Comparison of ENCODE assay signal across 12 mouse cellular contexts in the genomic region with DNA sequence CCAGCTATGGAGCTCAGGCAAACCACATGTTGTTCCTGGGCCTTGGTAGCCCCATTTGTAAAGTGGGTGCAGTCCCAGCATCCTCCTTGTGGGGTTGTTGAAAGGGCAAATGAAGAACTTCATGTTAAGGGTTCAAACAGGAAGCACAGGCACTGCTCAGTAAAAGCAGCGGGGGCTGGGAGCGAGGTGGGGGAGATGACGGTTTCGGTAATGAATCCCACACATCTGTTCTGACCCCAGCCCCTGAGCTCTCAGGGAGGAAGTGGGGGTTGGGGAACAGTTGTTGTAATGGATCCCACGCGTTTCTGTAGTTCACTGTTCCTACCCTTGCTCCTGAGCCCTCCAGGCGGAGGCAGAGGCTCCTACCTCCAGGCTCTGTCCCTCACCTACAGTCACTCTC. TPM values are rescaled to one million over a fixed set of nuclear protein-coding genes. Genes with fewer than 3 reads are reported as not detected.
A peak's percentile ranks its signal among the peaks of the same experiment; 100 is the strongest.
DNase-seq lines count a peak whose midpoint lies in the region; ATAC-seq and TF ChIP-seq lines count a peak whose summit lies in the region.
"Had no signal": no experiment of that assay in that cellular context is flagged by ENCODE, and none has a peak within 500 bp of the region (broad histone marks: within the 10 kb centered on the region; RNA-seq: fewer than 3 reads in every experiment).

No protein-coding gene starts in this region.

- peaks cover 99% of the 10 kb centered on the region for H3K36me3 ChIP-seq in erythroblast, embryonic 14.5 days (ENCODE audit: control insufficient read depth)
- H3K36me3 ChIP-seq in limb, embryonic 13.5 days = no peaks in the 10 kb centered on the region
- peaks cover 7% of the 10 kb centered on the region for H3K36me3 ChIP-seq in spleen, adult 2 months (ENCODE audit: control insufficient read depth, insufficient read depth, low read length)

- peaks cover 97% of the 10 kb centered on the region for H3K4me1 ChIP-seq in erythroblast, embryonic 14.5 days (ENCODE audit: control insufficient read depth)
- H3K4me1 ChIP-seq in limb, embryonic 13.5 days = peaks cover 43% of the 10 kb centered on the region
- H3K4me1 ChIP-seq in spleen, adult 2 months (ENCODE audit: control insufficient read depth, insufficient read depth, insufficient read length) = peaks cover 22% of the 10 kb centered on the region

- H3K27me3 ChIP-seq in erythroblast, embryonic 14.5 days (ENCODE audit: control insufficient read depth) = peaks cover 5% of the 10 kb centered on the region; the same call in 1 of the 2 replicates
- H3K27me3 ChIP-seq in limb, embryonic 13.5 days = peaks cover 16% of the 10 kb centered on the region; the same call in 1 of the 2 replicates
- H3K27me3 ChIP-seq in spleen, adult 2 months (ENCODE audit: control insufficient read depth, insufficient read depth, low read length) = no peaks in the 10 kb centered on the region

- no peak for TF ChIP-seq CTCF in spleen, adult 2 months (IDR thresholded peaks at IDR 0.05; ENCODE audit: extremely low read depth, insufficient read depth, insufficient read length, insufficient replicate concordance)

- no peak for TF ChIP-seq POLR2A in spleen, adult 2 months (IDR thresholded peaks at IDR 0.05; ENCODE audit: low read depth, low read length)

- WGBS in limb, embryonic 13.5 days = 6% methylated on average over 7 of the region's 7 CpGs
- 30% methylated on average over 7 of the region's 7 CpGs for WGBS in spleen, adult 2 months

- H3K4me3 ChIP-seq in erythroblast, embryonic 14.5 days (replicated peaks) = peak overlapping the region; percentile 5
- H3K4me3 ChIP-seq in limb, embryonic 13.5 days = no peak overlapping the region
- H3K4me3 ChIP-seq in spleen, adult 2 months (ENCODE audit: extremely low read depth, insufficient read depth, insufficient read length) = no peak overlapping the region

- peak overlapping the region; percentile 23; the same call in 1 of the 2 replicates for H3K4me2 ChIP-seq in limb, embryonic 13.5 days (replicated peaks)

- H3K9ac ChIP-seq in limb, embryonic 13.5 days = 0 out of 2 replicates have a peak overlapping the region, but pooled peaks have one; percentile 2

- H3K27ac ChIP-seq in limb, embryonic 13.5 days = no peak overlapping the region; the same call in none of the 2 replicates
- H3K27ac ChIP-seq in spleen, adult 2 months (ENCODE audit: insufficient read depth, low read length) = peak overlapping the region; percentile 63

- no peaks in the 10 kb centered on the region for H3K9me3 ChIP-seq in erythroblast, embryonic 14.5 days (ENCODE audit: control insufficient read depth, low read length)
- no peaks in the 10 kb centered on the region for H3K9me3 ChIP-seq in limb, embryonic 13.5 days

- DNase-seq in T-cell, adult 2 months (ENCODE audit: low spot score) = peak; percentile 72
- DNase-seq in spleen, adult 2 months (ENCODE audit: low read depth in 1 of 2, low spot score in 2 of 2) = peak in 1 of 2 experiments; percentile 56
- DNase-seq in urinary bladder, postnatal 36 days (ENCODE audit: low spot score in 2 of 2) = no peak
- no peak for DNase-seq in left cerebral cortex, adult 18-20 months (ENCODE audit: low spot score in 2 of 2)
- DNase-seq in ovary, postnatal 14 days (ENCODE audit: low spot score) = no peak
- DNase-seq: gastrocnemius, postnatal 14 days; kidney, adult 18-20 months had no signal

- ATAC-seq in erythroblast, adult 5-6 weeks (replicated peaks; ENCODE audit: low FRiP score, poor library complexity, severe bottlenecking) = no peak
- peak; percentile 13 for ATAC-seq in limb, embryonic 13.5 days (ENCODE audit: low FRiP score, low read depth)

RNA-seq across cellular contexts. Expression of gene Kcnn4, which starts 9.9 kb away (rescaled TPM):
- 56.1 and 61.3 TPM in 2 replicates for polyA plus RNA-seq in erythroblast, embryonic 14.5 days (2012)
- 102 and 125 TPM in 2 replicates for total RNA-seq in erythroblast, adult 5-6 weeks (2015; ENCODE audit: low replicate concordance)
- total RNA-seq in erythroblast, adult 5-6 weeks (2017; ENCODE audit: low replicate concordance) = 244 and 272 TPM in 2 replicates
- polyA plus RNA-seq in limb, embryonic 13.5 days (2015; fragmentation: Nextera tagmentation; extraction: Ambion mirVana) = 1.4 and 2.4 TPM in 2 replicates
- 102 and 133 TPM in 2 replicates for polyA plus RNA-seq in spleen, adult 2 months (2012; rRNA removed)
- under 1 TPM; 0.19 to 0.45 TPM for total RNA-seq in left cerebral cortex, adult 18-20 months (2021)

RNA-seq across cellular contexts. Expression of gene Smg9, which starts 19.5 kb away (rescaled TPM):
- 16.4 and 18.4 TPM in 2 replicates for polyA plus RNA-seq in erythroblast, embryonic 14.5 days (2012)
- total RNA-seq in erythroblast, adult 5-6 weeks (2015; ENCODE audit: low replicate concordance) = 9.6 and 11.1 TPM in 2 replicates
- total RNA-seq in erythroblast, adult 5-6 weeks (2017; ENCODE audit: low replicate concordance) = 13.3 and 16.0 TPM in 2 replicates
- polyA plus RNA-seq in limb, embryonic 13.5 days (2015; fragmentation: Nextera tagmentation; extraction: Ambion mirVana) = 24.5 and 25.1 TPM in 2 replicates
- polyA plus RNA-seq in spleen, adult 2 months (2012; rRNA removed) = 55.7 and 83.3 TPM in 2 replicates
- total RNA-seq in left cerebral cortex, adult 18-20 months (2021) = 10 to 100 TPM; 40.2 to 43.0 TPM

RNA-seq across cellular contexts. Expression of gene Lypd5, which starts 30.9 kb away (rescaled TPM):
- 0.02 TPM in 1 of 2 replicates, not detected in the other for polyA plus RNA-seq in erythroblast, embryonic 14.5 days (2012)
- not detected in 2 replicates for total RNA-seq in erythroblast, adult 5-6 weeks (2015; ENCODE audit: low replicate concordance)
- not detected in 2 replicates for total RNA-seq in erythroblast, adult 5-6 weeks (2017; ENCODE audit: low replicate concordance)
- polyA plus RNA-seq in limb, embryonic 13.5 days (2015; fragmentation: Nextera tagmentation; extraction: Ambion mirVana) = not detected in 2 replicates
- not detected in 2 replicates for polyA plus RNA-seq in spleen, adult 2 months (2012; rRNA removed)
- total RNA-seq in left cerebral cortex, adult 18-20 months (2021) = not detected
- total RNA-seq: gastrocnemius, postnatal 14 days; left cerebral cortex, postnatal 36 days had no signal
- polyA plus RNA-seq: cortical plate, adult 2 months had no signal

RNA-seq across cellular contexts. Expression of gene Tescl, which starts 46.2 kb away (rescaled TPM):
- not detected in 2 replicates for polyA plus RNA-seq in erythroblast, embryonic 14.5 days (2012)
- total RNA-seq in erythroblast, adult 5-6 weeks (2015; ENCODE audit: low replicate concordance) = not detected in 2 replicates
- not detected in 2 replicates for total RNA-seq in erythroblast, adult 5-6 weeks (2017; ENCODE audit: low replicate concordance)
- polyA plus RNA-seq in limb, embryonic 13.5 days (2015; fragmentation: Nextera tagmentation; extraction: Ambion mirVana) = not detected in 2 replicates
- 0.18 and 0.26 TPM in 2 replicates for polyA plus RNA-seq in spleen, adult 2 months (2012; rRNA removed)
- total RNA-seq in left cerebral cortex, adult 18-20 months (2021) = not detected
- total RNA-seq: gastrocnemius, postnatal 14 days; left cerebral cortex, postnatal 36 days had no signal

Comparison
In these comparisons a context has a peak if more than half of its experiments do, and no peak if none do; other contexts are left out.
1. RNA of gene Kcnn4, which starts 9.9 kb away (polyA plus RNA-seq): 102 to 133 TPM in spleen, adult 2 months and 56.1 to 61.3 TPM in erythroblast, embryonic 14.5 days; 1.4 to 2.4 TPM in limb, embryonic 13.5 days; every median in the first group is over 10 times any median in the second.